Mouse (Mus musculus) heart, embryonic 12.5 days (tissue): Measurements from ENCODE around the gene Cdh7. TPM values are rescaled to one million over a fixed set of nuclear protein-coding genes. Genes with fewer than 3 reads are reported as not detected.
"Not testable (repeated sequence)": the region's sequence is repeated elsewhere in the genome, so short reads cannot be mapped to it uniquely, and the experiment has no call there.

Source experiments
- ATAC-seq: fragments of 200-750 bp; cut with Nextera tagmentation; 2 replicates; pipeline ENCODE4 v1.8.0; 2017; ENCODE audit warnings: moderate TSS enrichment, moderate library complexity; ENCODE audit not compliant: insufficient number of reproducible peaks, low FRiP score
- H3K27ac ChIP-seq: fragments of 300-500 bp; sonication (generic); 2 replicates; pipeline ENCODE4 v1.5.1; 2016; ENCODE audit warnings: mild to moderate bottlenecking, moderate library complexity; ENCODE audit not compliant: poor library complexity, severe bottlenecking
- H3K27me3 ChIP-seq: fragments of 300-500 bp; sonication (generic); replicated peaks from 2 replicates; pipeline ENCODE4 v1.6.1; 2016; ENCODE audit warnings: mild to moderate bottlenecking, moderate library complexity
- H3K36me3 ChIP-seq: fragments of 300-500 bp; sonication (generic); 2 replicates; pipeline ENCODE4 v1.6.1; 2016; ENCODE audit warnings: mild to moderate bottlenecking, moderate library complexity
- H3K4me1 ChIP-seq: fragments of 300-500 bp; sonication (generic); replicated peaks from 2 replicates; pipeline ENCODE4 v1.6.1; 2016; ENCODE audit warnings: mild to moderate bottlenecking
- H3K4me2 ChIP-seq: fragments of 300-500 bp; sonication (generic); 2 replicates; pipeline ENCODE4 v1.6.1; 2016; ENCODE audit warnings: mild to moderate bottlenecking, moderate library complexity
- H3K4me3 ChIP-seq: fragments of 300-500 bp; sonication (generic); 2 replicates; pipeline ENCODE4 v1.5.1; 2016; ENCODE audit warnings: mild to moderate bottlenecking
- H3K9ac ChIP-seq: fragments of 300-500 bp; sonication (generic); 2 replicates; pipeline ENCODE4 v1.6.1; 2016; ENCODE audit warnings: mild to moderate bottlenecking, moderate library complexity
- H3K9me3 ChIP-seq: fragments of 300-500 bp; sonication (generic); replicated peaks from 2 replicates; pipeline ENCODE4 v1.6.1; 2016; ENCODE audit warnings: mild to moderate bottlenecking, moderate library complexity
- WGBS: fragments of 180-500 bp; shearing (Covaris S2); methylation state at CpG from one replicate; pipeline ENCODE4 v1.1.7; 2016; 5-methylcytosine and 5-hydroxymethylcytosine counted together
- polyA plus RNA-seq: library from polyadenylated mRNA; unstranded; fragments of >200 nt; fragmentation: Nextera tagmentation; extraction: Ambion mirVana; gene quantifications from 2 replicates; pipeline ENCODE4 v1.2.1, GENCODE M21; 2016

Cdh7 gene
- polyA plus RNA-seq, 1 experiment from 2014 or later: 0.42 TPM

DNA sequence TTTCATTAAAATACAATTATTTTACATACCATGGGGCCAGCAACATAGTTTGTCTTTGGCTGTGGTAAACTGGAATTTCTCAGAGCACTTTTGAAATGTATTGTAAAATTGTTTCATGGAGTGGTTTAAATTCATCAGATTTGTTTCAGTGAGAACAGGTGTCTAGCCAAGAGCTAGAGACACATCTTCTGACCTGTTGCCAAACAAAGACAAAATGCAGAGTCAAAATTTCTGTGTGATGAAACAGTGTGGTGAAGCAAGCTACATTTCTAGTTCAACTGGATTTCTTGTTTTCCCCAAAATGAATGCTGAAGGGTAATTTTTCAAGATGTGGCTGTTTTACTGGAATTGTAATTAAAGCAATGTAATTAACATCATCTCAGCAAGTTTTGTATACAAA, 22.2 kb downstream of the Cdh7 start:
- Histone ChIP-seq H3K9me3 (no peaks in the 10 kb centered on the region), H3K27me3 (no peaks in the 10 kb centered on the region), H3K36me3 (no peaks in the 10 kb centered on the region), H3K4me2 (no peak overlapping the region), H3K4me3 (no peak overlapping the region), H3K9ac (no peak overlapping the region), H3K4me1 (no peaks in the 10 kb centered on the region), H3K27ac (no peak overlapping the region)
- ATAC-seq: no peak

DNA sequence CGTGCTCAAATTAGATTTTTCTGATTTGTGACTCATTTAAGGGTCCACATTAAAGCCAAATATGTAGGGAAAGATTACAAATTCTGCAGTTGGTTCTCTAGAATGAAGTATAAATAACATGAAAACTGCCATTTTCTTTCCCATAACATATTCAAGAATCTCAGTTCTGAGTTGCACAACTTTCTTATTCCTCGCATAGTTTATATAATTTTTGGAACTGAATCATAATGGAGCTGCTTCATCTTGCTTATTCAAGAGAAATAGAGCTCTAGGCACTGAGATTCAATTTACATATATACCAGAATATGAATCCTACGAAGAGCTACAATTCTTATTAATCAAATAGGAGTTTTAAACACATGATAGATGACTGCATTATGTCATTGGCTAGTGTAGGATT, 22.8 kb downstream of the Cdh7 start:
- no peak overlapping the region for H3K4me2 ChIP-seq
- no peaks in the 10 kb centered on the region for H3K36me3 ChIP-seq
- no peak for ATAC-seq
- H3K9me3 ChIP-seq: no peaks in the 10 kb centered on the region
- no peaks in the 10 kb centered on the region for H3K4me1 ChIP-seq
- no peak overlapping the region for H3K27ac ChIP-seq
- no peak overlapping the region for H3K4me3 ChIP-seq
- 77% methylated on average over 3 of the region's 3 CpGs for WGBS
- no peaks in the 10 kb centered on the region for H3K27me3 ChIP-seq
- no peak overlapping the region for H3K9ac ChIP-seq

DNA sequence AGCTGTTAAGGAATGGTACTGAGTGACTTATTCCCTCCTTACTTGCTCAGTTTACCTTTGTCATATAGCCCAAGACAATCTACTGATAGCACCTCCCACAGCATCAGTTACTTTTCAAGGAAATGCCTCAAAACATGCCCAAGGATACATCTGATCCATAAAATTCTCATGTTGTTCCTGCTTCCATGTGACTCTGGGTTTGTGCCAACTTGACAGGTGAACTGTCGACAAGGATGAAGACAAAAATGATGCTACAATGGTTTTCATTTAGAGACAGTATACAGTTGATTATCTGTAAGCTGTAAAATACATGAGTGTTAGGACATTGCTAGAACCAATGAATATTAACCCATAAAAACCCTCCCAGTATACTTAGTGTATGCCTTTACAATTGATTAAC, 29.9 kb downstream of the Cdh7 start:
- ATAC-seq: no peak
- Histone ChIP-seq H3K9me3 (no peaks in the 10 kb centered on the region), H3K9ac (no peak overlapping the region), H3K4me1 (no peaks in the 10 kb centered on the region), H3K27ac (no peak overlapping the region), H3K36me3 (no peaks in the 10 kb centered on the region), H3K4me3 (no peak overlapping the region), H3K27me3 (no peaks in the 10 kb centered on the region), H3K4me2 (no peak overlapping the region)
- 62% methylated on average over 1 of the region's 1 CpGs for WGBS

DNA sequence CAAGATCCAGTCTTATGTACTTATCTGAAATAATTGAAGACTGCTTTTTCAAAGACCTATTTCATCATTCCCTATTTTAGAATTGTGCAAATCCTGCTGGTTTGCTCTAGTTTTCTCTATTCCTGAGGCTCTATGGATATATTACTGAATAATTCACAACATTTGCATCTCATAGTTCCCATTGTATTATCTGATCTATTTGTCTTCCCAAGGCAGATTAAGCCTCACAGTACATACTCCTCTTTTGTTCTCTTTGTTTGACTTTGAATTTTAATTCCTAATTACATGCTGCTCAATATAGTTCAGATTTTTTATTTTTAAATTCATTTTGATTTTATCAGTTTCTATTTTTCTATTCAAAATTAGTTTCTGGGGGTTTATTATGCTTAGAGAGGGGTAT, 74.1 kb downstream of the Cdh7 start:
- H3K9me3 ChIP-seq: no peaks in the 10 kb centered on the region
- no peak for ATAC-seq
- no peak overlapping the region for H3K4me3 ChIP-seq
- H3K4me1 ChIP-seq: no peaks in the 10 kb centered on the region
- H3K4me2 ChIP-seq: no peak overlapping the region
- no peak overlapping the region for H3K27ac ChIP-seq
- no peaks in the 10 kb centered on the region for H3K36me3 ChIP-seq
- H3K27me3 ChIP-seq: no peaks in the 10 kb centered on the region
- H3K9ac ChIP-seq: no peak overlapping the region

DNA sequence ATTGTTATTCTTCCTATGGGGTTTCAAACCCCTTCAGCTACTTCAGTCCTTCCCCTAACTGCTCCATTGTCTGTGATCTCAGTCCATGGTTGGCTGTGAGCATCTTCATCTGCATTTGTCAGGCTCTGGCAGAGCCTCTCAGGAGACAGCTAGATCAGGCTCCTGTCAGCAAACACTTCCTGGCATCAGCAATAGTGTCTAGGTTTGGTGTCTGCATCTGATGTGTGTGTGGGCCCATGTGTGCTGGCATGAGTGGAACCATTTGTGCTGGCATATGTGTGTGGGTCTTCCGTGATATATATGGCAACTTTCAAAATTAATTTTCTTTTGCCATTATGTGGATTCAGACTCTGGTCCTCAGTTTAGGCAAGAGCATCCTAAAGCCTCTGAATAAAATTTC, 85.2 kb downstream of the Cdh7 start:
- H3K4me1 ChIP-seq: no peaks in the 10 kb centered on the region
- no peak overlapping the region for H3K27ac ChIP-seq
- H3K9me3 ChIP-seq: no peaks in the 10 kb centered on the region
- 91% methylated on average over 1 of the region's 1 CpGs for WGBS
- no peak overlapping the region for H3K4me2 ChIP-seq
- H3K4me3 ChIP-seq: no peak overlapping the region
- ATAC-seq: no peak
- no peak overlapping the region for H3K9ac ChIP-seq
- H3K27me3 ChIP-seq: no peaks in the 10 kb centered on the region
- no peaks in the 10 kb centered on the region for H3K36me3 ChIP-seq

DNA sequence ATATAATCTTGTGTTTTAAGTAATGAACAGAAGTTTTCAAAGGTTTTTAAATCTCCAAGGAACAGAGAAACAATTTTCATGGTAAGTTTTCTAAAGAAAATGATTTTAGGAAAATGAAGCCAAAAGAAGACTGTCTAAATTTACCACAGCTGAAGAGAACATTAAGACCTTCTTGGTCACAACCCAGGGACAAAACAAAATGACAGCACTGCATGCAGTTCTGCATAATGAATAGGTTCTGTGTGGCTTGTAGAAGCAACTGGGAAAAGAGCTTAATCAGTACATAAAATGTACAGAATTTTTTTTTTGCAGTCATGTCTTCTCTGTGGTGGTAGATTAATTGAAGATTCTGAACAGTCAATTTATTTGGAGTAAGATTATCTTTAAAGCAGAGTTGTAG, 96.2 kb downstream of the Cdh7 start:
- no peaks in the 10 kb centered on the region for H3K36me3 ChIP-seq
- no peak overlapping the region for H3K4me2 ChIP-seq
- no peak overlapping the region for H3K9ac ChIP-seq
- no peaks in the 10 kb centered on the region for H3K27me3 ChIP-seq
- no peaks in the 10 kb centered on the region for H3K9me3 ChIP-seq
- no peak for ATAC-seq
- no peak overlapping the region for H3K4me3 ChIP-seq
- H3K4me1 ChIP-seq: no peaks in the 10 kb centered on the region
- no peak overlapping the region for H3K27ac ChIP-seq

DNA sequence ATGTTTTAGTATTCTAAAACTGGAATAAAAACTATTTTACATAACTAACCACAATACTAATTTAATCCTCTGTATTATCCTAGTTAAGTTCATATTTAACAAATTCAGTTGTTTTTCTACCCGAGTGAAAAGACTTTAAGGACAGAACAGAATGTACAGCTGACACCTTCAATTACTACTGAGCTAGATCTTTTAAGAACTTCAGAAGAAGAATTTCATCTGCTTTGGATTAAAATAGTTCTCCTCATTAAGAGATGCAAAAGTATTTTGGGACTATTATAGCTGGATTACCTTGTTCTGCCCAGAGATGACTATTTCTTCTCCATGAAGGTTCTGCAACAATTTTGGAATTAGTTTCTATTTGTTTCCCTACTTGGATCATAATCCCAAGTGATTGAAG, 135.8 kb downstream of the Cdh7 start:
- no peak overlapping the region for H3K9ac ChIP-seq
- no peak overlapping the region for H3K27ac ChIP-seq
- no peak overlapping the region for H3K4me2 ChIP-seq
- 59% methylated on average over 1 of the region's 1 CpGs for WGBS
- H3K36me3 ChIP-seq: no peaks in the 10 kb centered on the region
- H3K4me1 ChIP-seq: no peaks in the 10 kb centered on the region
- no peaks in the 10 kb centered on the region for H3K27me3 ChIP-seq
- no peak for ATAC-seq
- no peak overlapping the region for H3K4me3 ChIP-seq
- H3K9me3 ChIP-seq: no peaks in the 10 kb centered on the region

DNA sequence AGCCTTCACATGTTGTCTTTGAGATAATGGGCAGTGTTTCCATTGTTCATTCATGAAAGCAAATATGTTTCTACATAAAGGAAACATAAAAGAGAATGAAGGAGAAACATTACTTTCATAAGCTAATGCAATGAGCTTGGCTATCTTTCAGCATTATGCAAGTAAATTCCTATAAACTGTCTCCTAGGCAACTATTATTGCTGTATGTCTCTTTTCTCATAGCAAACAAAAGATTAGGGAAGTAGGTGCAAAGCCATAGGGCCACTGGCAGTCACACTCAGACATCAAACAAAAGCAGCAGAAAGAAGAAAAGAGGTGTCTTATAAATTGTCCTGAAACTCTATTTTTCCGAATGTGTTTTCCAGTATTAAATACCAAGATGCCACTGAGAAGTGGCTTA, 136.6 kb downstream of the Cdh7 start:
- no peak overlapping the region for H3K9ac ChIP-seq
- no peak overlapping the region for H3K27ac ChIP-seq
- H3K36me3 ChIP-seq: no peaks in the 10 kb centered on the region
- H3K4me2 ChIP-seq: no peak overlapping the region
- no peak for ATAC-seq
- H3K4me3 ChIP-seq: no peak overlapping the region
- H3K4me1 ChIP-seq: no peaks in the 10 kb centered on the region
- no peaks in the 10 kb centered on the region for H3K27me3 ChIP-seq
- H3K9me3 ChIP-seq: no peaks in the 10 kb centered on the region
- 60% methylated on average over 1 of the region's 1 CpGs for WGBS

DNA sequence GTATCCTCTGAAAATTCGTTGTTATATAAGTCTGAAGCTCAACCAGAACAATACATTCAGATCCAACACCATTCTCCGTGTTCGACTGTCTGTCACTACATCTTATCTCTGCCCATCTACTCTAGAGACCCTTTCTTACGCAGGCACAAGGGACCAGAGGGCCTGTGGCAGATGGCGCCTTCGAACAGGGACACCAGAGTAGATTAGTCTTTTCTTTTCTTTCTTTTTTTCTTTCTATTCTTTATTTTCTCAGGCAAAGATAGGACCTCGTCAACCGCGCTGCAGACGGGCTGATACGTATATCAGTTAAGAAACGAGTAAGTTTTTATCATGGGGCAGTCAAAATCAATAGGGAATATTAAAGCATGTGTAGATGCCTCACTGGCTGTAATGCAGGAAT, 189.2 kb downstream of the Cdh7 start:
- not testable (repeated sequence) for H3K4me1 ChIP-seq, H3K27ac ChIP-seq, ATAC-seq

More for the DNA sequence above, 189.2 kb downstream of the Cdh7 start:
- not testable (repeated sequence) for H3K9ac ChIP-seq, H3K4me2 ChIP-seq, H3K4me3 ChIP-seq, H3K36me3 ChIP-seq, H3K27me3 ChIP-seq, H3K9me3 ChIP-seq
- WGBS: 86% methylated on average over 7 of the region's 12 CpGs
